Mouse (Mus musculus) brain, embryonic 14.5 days (tissue): Measurements from ENCODE around the gene Nsmce3.

Experiments used
- CTCF ChIP-seq: fragments of 200-500 bp; IDR thresholded peaks from 2 replicates; pipeline ENCODE4 v1.5.1; 2012; ENCODE audit warnings: inconsistent platforms, mild to moderate bottlenecking, moderate library complexity, borderline replicate concordance; ENCODE audit not compliant: insufficient read depth, insufficient read length; ENCODE audit errors: extremely low read depth
- POLR2A ChIP-seq: fragments of 200-500 bp; IDR thresholded peaks from 2 replicates; pipeline ENCODE4 v1.6.1; 2012; ENCODE audit warnings: mild to moderate bottlenecking, inconsistent platforms, borderline replicate concordance; ENCODE audit not compliant: poor library complexity, insufficient read depth, insufficient read length, severe bottlenecking; ENCODE audit errors: extremely low read depth

- no peak for TF ChIP-seq CTCF
- no peak for TF ChIP-seq POLR2A
Observed at GRCm38 (mm10) chr7:64839281-64839680, 33.5 kb downstream of the Nsmce3 start.
